Mouse (Mus musculus) cerebellum, adult 2 months (tissue): ENCODE measurements around the gene Palld. TPM values are rescaled to one million over a fixed set of nuclear protein-coding genes. Genes with fewer than 3 reads are reported as not detected.

Experiments
- DNase-seq, 2 experiments: peaks; one replicate each; pipeline ENCODE4 v3.0.0; 2021
- H3K27ac ChIP-seq: fragments of 200-500 bp; 2 replicates; pipeline ENCODE4 v1.5.1; 2012; ENCODE audit warnings: low read length, control low read depth, inconsistent platforms; ENCODE audit not compliant: insufficient read depth
- H3K27me3 ChIP-seq: fragments of 200-500 bp; 2 replicates; pipeline ENCODE4 v1.6.1; 2012; ENCODE audit warnings: inconsistent platforms, mild to moderate bottlenecking, low read length, moderate library complexity; ENCODE audit not compliant: control insufficient read depth, insufficient read depth
- H3K4me1 ChIP-seq: fragments of 200-500 bp; 2 replicates; pipeline ENCODE4 v1.6.1; 2011; ENCODE audit warnings: low read length; ENCODE audit not compliant: control insufficient read depth, insufficient read depth
- H3K4me3 ChIP-seq: fragments of 200-500 bp; replicated peaks from 2 replicates; pipeline ENCODE3; 2011; ENCODE audit warnings: mild to moderate bottlenecking, low read depth, low read length, control low read depth; ENCODE audit not compliant: insufficient read depth
- CTCF ChIP-seq: fragments of 200-500 bp; IDR thresholded peaks from 2 replicates; pipeline ENCODE4 v1.5.1; 2011; ENCODE audit warnings: low read depth, mild to moderate bottlenecking, control low read depth, low read length, moderate library complexity, borderline replicate concordance; ENCODE audit not compliant: insufficient read depth
- POLR2A ChIP-seq: fragments of 200-500 bp; IDR thresholded peaks from 2 replicates; pipeline ENCODE4 v1.6.1; 2011; ENCODE audit warnings: low read length, control low read depth, borderline replicate concordance; ENCODE audit not compliant: insufficient read depth
- WGBS: fragments of 180-500 bp; shearing (Covaris S2); methylation state at CpG from one replicate; pipeline ENCODE4 v1.1.7; 2018; 5-methylcytosine and 5-hydroxymethylcytosine counted together
- polyA plus RNA-seq: library from polyadenylated mRNA; depleted of rRNA; stranded (reverse); fragments of >200 nt; gene quantifications from 2 replicates; pipeline ENCODE4 v1.2.3, GENCODE M21; 2012

The Palld gene
- polyA plus RNA-seq, 1 experiment: 5.5 TPM

GRCm38 (mm10) chr8:61582547-61582946 is 319.9 kb downstream of the Palld start:
- Histone ChIP-seq H3K27ac (no peak overlapping the region), H3K27me3 (no peaks in the 10 kb centered on the region), H3K4me1 (no peaks in the 10 kb centered on the region), H3K4me3 (no peak overlapping the region)
- DNase-seq: no peak
- 65% methylated on average over 8 of the region's 8 CpGs for WGBS
- TF ChIP-seq CTCF (no peak), POLR2A (no peak)

GRCm38 (mm10) chr8:61581259-61581658 is 321.2 kb downstream of the Palld start:
- TF ChIP-seq POLR2A (no peak), CTCF (no peak)
- Histone ChIP-seq H3K27me3 (no peaks in the 10 kb centered on the region), H3K4me1 (no peaks in the 10 kb centered on the region), H3K27ac (no peak overlapping the region), H3K4me3 (no peak overlapping the region)
- DNase-seq: no peak
- WGBS: 93% methylated on average over 5 of the region's 5 CpGs

- TF ChIP-seq POLR2A (no peak), CTCF (no peak)
- 73% methylated on average over 4 of the region's 4 CpGs for WGBS
- no peaks in the 10 kb centered on the region for H3K4me1 ChIP-seq
- no peak overlapping the region for H3K4me3 ChIP-seq
- no peak for DNase-seq
- H3K27ac ChIP-seq: no peak overlapping the region
- H3K27me3 ChIP-seq: no peaks in the 10 kb centered on the region
Measured at GRCm38 (mm10) chr8:61579831-61580230, 322.7 kb downstream of the Palld start.

- H3K4me1 ChIP-seq: no peaks in the 10 kb centered on the region
- H3K27ac ChIP-seq: no peak overlapping the region
- no peaks in the 10 kb centered on the region for H3K27me3 ChIP-seq
- 87% methylated on average over 6 of the region's 6 CpGs for WGBS
- no peak for DNase-seq
- no peak for TF ChIP-seq POLR2A
- TF ChIP-seq CTCF: no peak
- H3K4me3 ChIP-seq: no peak overlapping the region
Measured at GRCm38 (mm10) chr8:61578754-61579153, 323.7 kb downstream of the Palld start.

- no peak overlapping the region for H3K4me3 ChIP-seq
- DNase-seq: no peak
- no peak for TF ChIP-seq POLR2A
- TF ChIP-seq CTCF: no peak
- H3K27me3 ChIP-seq: no peaks in the 10 kb centered on the region
- WGBS: 34% methylated on average over 4 of the region's 4 CpGs
- no peaks in the 10 kb centered on the region for H3K4me1 ChIP-seq
- no peak overlapping the region for H3K27ac ChIP-seq
Measured at GRCm38 (mm10) chr8:61575096-61575653, 327.3 kb downstream of the Palld start.

- no peak overlapping the region for H3K4me3 ChIP-seq
- H3K4me1 ChIP-seq: no peaks in the 10 kb centered on the region
- H3K27ac ChIP-seq: no peak overlapping the region
- WGBS: 78% methylated on average over 7 of the region's 7 CpGs
- no peak for DNase-seq
- no peaks in the 10 kb centered on the region for H3K27me3 ChIP-seq
- TF ChIP-seq CTCF: no peak
- no peak for TF ChIP-seq POLR2A
Measured at GRCm38 (mm10) chr8:61574526-61574925, 328.0 kb downstream of the Palld start.

GRCm38 (mm10) chr8:61573179-61573937 is 329.1 kb downstream of the Palld start:
- Histone ChIP-seq H3K4me3 (no peak overlapping the region), H3K27me3 (no peaks in the 10 kb centered on the region), H3K4me1 (no peaks in the 10 kb centered on the region), H3K27ac (no peak overlapping the region)
- WGBS: 72% methylated on average over 8 of the region's 8 CpGs
- TF ChIP-seq CTCF (no peak), POLR2A (no peak)
- DNase-seq: no peak

- Histone ChIP-seq H3K4me3 (no peak overlapping the region), H3K27ac (no peak overlapping the region), H3K4me1 (no peaks in the 10 kb centered on the region), H3K27me3 (no peaks in the 10 kb centered on the region)
- 61% methylated on average over 6 of the region's 6 CpGs for WGBS
- no peak for DNase-seq
- TF ChIP-seq CTCF (no peak), POLR2A (no peak)
Measured at GRCm38 (mm10) chr8:61572697-61573096, 329.8 kb downstream of the Palld start.
